Mouse (Mus musculus): ENCODE measurements around the gene Zfp280b.

Zfp280b gene

DNA sequence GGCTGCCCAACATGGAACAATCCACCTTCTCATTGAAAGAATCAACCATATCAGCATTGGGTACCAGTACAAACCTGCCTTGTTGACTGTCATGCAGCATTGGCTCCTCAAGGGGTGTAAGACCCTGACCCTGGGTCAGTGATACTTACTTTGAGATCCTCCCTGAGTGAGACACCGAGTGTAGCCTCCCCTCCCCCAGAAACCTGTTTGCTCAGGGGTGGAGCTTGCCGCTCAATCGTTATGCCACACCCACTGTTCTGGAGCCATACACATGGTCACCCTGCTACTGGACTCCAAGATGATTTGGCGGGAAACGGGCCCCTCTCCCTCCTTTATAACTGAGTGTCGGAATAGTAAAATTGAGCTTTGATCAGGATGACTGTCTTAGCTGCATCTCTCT is 8.5 kb upstream of the Zfp280b start:
- Histone ChIP-seq H3K27me3 (ENCODE audit: control insufficient read depth, insufficient read depth, low read length, poor library complexity, severe bottlenecking) (no peaks in the 10 kb centered on the region; the same call in 1 of the 2 replicates), H3K36me3 (ENCODE audit: control insufficient read depth, insufficient read depth, low read length, poor library complexity, severe bottlenecking) (no peaks in the 10 kb centered on the region)
- DNase-seq (ENCODE audit: low read depth, low spot score) = no peak

DNA sequence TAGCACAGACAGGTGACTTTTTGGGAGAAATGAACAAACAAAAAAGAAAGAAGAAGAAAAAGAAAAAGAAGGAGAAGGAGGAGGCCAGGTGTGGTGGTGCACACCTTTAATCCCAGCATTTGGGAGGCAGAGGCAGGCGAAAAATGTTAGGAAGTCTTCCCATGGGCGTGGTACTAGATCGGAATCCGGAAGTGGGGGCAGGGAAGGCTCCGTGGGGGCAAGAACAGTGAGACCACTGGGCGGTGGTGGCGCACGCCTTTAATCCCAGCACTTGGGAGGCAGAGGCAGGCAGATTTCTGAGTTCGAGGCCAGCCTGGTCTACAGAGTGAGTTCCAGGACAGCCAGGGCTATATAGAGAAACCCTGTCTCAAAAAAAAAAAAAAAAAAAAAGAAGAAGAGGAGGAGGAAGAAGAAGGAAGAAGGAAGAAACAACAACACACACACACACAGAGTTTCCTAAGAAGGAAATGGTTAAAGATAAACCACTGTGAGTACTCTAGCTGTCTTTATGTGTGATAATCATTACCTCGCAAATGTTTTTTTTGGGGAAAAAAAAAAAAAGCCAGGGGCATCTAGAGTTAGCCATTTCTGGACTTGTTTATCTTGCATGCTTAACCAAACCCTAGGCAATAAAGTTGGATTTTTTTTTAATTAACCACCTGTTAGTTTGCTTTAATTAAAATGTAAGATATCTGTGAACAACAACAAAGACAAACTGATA is 6.8 kb upstream of the Zfp280b start:
- no peaks in the 10 kb centered on the region for H3K36me3 ChIP-seq (ENCODE audit: control insufficient read depth, insufficient read depth, low read length, poor library complexity, severe bottlenecking)
- no peak for DNase-seq (ENCODE audit: low read depth, low spot score)
- H3K27me3 ChIP-seq (ENCODE audit: control insufficient read depth, insufficient read depth, low read length, poor library complexity, severe bottlenecking) = no peaks in the 10 kb centered on the region; the same call in 1 of the 2 replicates

DNA sequence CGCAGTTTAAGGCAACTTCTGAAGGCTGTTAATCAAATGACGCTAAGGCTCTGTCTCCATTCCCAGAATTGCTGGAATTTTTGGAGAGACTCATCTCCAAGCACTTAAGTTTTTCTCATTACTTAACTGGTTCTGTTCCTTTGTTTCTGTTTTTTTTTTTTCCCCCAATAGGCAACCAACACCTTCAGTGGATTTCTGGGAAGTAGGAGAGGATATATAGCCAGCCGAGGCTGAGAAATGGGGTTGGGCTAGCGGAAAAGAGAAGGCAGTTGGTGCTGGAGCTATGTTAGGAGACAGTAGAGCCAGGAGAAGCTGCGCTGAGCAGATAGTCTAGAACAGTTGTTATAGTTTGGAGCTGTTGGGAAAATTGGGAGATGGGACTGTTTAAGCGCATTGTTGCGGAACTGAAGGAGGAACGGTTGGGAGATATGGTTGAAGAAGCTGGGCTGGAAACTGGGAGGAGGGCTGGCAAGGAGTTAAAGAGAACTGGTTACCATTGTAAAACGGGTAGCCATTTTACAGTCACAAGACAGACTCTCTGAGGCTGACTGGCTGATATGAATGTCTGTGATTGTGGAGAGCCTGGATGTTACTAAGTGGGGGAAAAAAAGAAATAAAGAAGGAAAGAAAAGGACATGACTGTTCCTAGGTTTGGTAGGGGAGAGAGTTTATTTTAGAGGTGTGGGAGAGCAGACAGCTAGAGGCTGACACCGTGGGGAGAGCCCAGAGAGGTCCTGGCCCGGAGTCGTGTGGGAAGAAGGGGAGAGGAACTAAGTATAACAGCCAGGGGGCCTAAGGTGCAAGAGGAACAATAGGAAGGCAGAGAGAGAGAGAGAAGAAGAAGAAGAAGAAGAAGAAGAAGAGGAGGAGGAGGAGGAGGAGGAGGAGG is 5.1 kb upstream of the Zfp280b start:
- no peak for DNase-seq (ENCODE audit: low read depth, low spot score)
- Histone ChIP-seq H3K27me3 (ENCODE audit: control insufficient read depth, insufficient read depth, low read length, poor library complexity, severe bottlenecking) (no peaks in the 10 kb centered on the region), H3K36me3 (ENCODE audit: control insufficient read depth, insufficient read depth, low read length, poor library complexity, severe bottlenecking) (no peaks in the 10 kb centered on the region)

DNA sequence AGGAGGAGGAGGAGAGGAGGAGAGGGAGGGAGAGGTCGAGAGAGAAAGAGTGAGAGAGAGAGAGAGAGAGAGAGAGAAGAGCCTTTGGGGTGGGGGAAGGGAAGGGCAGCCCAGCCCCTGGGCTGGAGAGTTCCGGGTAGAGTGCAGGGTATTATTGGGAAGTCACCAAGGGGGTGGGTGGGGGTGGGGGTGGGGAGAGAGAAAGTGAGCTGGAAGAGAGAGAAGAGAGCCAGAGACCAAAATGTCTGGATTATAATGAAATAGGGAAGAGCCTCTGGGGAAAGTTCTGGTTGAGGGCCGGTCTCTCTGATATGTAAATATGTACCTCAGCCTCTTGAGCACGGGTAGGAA is 4.5 kb upstream of the Zfp280b start:
- DNase-seq (ENCODE audit: low read depth, low spot score) = no peak
- Histone ChIP-seq H3K27me3 (ENCODE audit: control insufficient read depth, insufficient read depth, low read length, poor library complexity, severe bottlenecking) (no peaks in the 10 kb centered on the region), H3K36me3 (ENCODE audit: control insufficient read depth, insufficient read depth, low read length, poor library complexity, severe bottlenecking) (no peaks in the 10 kb centered on the region)

DNA sequence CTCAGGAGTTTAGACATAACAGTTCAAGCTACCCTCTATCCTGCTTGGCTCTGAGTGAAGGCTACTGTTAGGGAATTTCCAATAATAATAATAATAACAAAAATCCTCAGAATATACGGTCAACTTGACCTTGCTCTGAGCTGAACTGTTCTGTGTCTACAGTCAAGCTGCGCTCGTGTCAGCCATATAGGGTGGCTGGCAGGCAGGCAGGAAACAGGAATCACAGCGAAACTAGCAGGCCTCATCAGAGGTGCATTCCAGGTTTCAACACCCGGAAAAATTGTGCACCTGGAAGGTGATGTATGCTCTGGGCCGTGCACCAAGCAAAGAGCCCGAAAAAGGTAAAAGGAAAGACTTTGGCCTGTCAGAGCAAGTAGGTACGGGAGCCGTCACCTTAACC is 4.1 kb upstream of the Zfp280b start:
- no peak for DNase-seq (ENCODE audit: low read depth, low spot score)
- H3K27me3 ChIP-seq (ENCODE audit: control insufficient read depth, insufficient read depth, low read length, poor library complexity, severe bottlenecking) = no peaks in the 10 kb centered on the region
- no peaks in the 10 kb centered on the region for H3K36me3 ChIP-seq (ENCODE audit: control insufficient read depth, insufficient read depth, low read length, poor library complexity, severe bottlenecking)

DNA sequence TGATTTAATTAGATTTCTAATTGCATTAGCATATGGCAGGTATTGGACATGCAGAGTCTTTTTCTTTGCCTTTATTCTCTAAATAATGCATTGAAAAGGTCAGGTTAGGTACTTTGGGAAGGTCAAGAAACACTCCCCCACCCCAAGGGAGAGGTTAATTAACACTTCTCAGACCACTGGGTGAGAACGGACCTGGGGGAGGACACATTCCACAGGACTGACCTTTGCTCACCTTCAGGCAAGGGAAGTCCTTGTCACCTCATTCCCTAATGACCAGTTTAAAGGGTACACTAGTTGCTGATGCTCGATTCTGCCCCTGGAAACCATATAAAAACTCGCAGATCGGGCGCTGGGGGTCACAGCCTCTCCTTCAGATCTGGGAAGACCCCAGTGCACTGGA is 3.2 kb upstream of the Zfp280b start:
- no peak for DNase-seq (ENCODE audit: low read depth, low spot score)
- no peaks in the 10 kb centered on the region for H3K36me3 ChIP-seq (ENCODE audit: control insufficient read depth, insufficient read depth, low read length, poor library complexity, severe bottlenecking)
- H3K27me3 ChIP-seq (ENCODE audit: control insufficient read depth, insufficient read depth, low read length, poor library complexity, severe bottlenecking) = no peaks in the 10 kb centered on the region

DNA sequence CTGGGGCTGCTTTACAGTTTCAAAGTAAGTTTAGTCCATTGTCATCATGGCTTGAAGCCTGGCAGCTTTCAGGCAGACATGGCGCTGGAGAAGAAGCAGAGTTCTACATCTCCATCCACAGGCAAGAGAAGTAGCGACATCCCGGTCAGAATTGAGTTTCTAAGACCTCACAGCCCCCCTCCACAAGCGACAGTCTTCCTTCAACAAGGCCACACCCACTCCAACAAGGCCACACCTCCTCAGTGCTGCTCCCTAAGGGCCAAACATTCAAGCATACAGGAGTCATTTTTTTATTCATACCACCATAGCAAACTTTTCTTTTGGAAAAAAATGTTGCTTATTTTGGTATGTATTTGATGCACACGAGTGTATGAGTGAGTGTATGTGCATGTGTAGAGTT is 2.0 kb upstream of the Zfp280b start:
- DNase-seq (ENCODE audit: low read depth, low spot score) = peak; percentile 26
- Histone ChIP-seq H3K36me3 (ENCODE audit: control insufficient read depth, insufficient read depth, low read length, poor library complexity, severe bottlenecking) (no peaks in the 10 kb centered on the region), H3K27me3 (ENCODE audit: control insufficient read depth, insufficient read depth, low read length, poor library complexity, severe bottlenecking) (no peaks in the 10 kb centered on the region)

DNA sequence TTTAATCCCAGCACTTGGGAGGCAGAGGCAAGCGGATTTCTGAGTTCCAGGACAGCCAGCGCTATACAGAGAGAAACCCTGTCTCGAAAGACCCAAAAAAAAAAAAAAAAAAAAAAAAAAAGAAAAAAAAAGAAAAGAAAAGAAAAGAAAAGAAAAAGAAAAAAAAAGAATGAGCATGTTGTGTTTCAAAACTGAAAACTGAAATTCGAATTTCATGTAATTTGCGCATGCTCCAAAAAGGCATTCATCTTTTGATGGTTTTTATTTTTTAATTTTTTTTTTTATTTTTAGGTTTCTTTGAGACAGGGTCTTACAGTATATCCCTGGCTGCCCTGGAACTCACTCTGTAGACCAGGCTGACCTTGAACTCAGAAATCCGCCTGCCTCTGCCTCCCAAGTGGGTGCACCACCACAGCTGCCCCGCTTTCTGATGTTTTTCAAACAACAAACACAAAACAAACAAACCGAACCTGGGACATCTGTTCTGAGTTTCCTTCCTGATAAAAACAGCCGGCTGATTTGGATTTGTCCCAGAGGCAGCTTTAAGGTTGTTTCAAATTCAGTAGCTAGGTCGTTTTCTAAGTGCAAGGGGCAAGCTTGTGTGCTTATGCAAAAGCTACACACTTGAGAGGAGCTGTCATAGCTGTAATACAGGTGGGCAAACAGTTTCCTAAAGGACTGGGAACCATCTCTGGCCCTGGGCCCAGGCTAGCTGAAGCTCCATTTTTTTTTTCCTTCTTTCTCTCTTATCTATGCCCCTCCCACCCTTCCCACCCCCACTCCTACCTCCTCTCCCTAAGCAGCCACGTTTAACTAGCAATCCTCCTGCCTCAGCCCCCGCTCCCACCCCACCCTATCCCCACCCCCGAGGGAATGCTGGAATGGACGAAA is 694 bp upstream of the Zfp280b start:
- no peaks in the 10 kb centered on the region for H3K36me3 ChIP-seq (ENCODE audit: control insufficient read depth, insufficient read depth, low read length, poor library complexity, severe bottlenecking)
- H3K27me3 ChIP-seq (ENCODE audit: control insufficient read depth, insufficient read depth, low read length, poor library complexity, severe bottlenecking) = no peaks in the 10 kb centered on the region
- no peak for DNase-seq (ENCODE audit: low read depth, low spot score)

DNA sequence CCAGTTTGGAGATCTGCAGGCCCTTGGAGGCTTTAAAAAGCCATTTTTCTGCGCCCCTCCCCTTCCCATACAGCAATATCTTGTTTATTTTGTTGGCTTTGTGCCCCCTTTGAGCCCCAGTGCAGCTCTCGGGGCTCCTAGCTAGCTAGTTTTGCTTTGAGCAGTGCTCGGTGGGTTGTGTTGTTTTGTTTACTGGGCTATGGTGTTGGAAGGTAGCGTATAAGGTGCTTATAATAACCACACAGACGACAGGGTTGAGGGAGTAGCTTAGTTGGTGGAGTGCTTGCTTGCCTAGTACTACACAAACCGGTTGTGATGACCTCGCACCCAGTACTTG is 637 bp downstream of the Zfp280b start:
- peak; percentile 13 for DNase-seq (ENCODE audit: low read depth, low spot score)
- Histone ChIP-seq H3K36me3 (ENCODE audit: control insufficient read depth, insufficient read depth, low read length, poor library complexity, severe bottlenecking) (no peaks in the 10 kb centered on the region), H3K27me3 (ENCODE audit: control insufficient read depth, insufficient read depth, low read length, poor library complexity, severe bottlenecking) (no peaks in the 10 kb centered on the region)

DNA sequence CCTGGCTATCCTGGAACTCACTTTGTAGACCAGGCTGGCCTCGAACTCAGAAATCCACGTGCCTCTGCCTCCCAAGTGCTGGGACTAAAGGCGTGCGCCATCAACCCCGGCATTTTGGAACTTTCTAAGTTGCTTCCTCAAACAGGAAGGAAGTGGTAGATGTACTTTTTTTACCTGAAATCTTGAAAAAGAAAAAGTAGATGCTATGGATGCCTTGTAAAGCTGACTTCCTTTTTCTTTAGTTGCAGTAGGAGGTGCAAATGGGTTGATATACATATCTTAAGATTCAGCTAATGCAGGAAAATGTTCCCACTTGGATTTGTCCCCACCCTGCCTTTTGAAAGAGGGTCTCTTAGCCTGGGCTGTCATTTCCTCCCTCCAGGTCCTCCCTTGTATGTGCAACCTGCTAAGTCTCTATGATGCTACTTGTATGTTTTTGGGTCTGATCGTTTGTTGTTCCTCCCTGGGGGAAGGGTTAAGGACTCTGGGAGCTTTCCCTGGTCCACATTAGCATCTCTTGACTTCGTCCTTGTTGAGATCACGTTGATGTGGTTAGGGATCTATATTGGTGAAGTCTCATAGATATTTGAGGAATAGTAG is 1.7 kb downstream of the Zfp280b start:
- no peaks in the 10 kb centered on the region for H3K27me3 ChIP-seq (ENCODE audit: control insufficient read depth, insufficient read depth, low read length, poor library complexity, severe bottlenecking)
- peak; percentile 26 for DNase-seq (ENCODE audit: low read depth, low spot score)

DNA sequence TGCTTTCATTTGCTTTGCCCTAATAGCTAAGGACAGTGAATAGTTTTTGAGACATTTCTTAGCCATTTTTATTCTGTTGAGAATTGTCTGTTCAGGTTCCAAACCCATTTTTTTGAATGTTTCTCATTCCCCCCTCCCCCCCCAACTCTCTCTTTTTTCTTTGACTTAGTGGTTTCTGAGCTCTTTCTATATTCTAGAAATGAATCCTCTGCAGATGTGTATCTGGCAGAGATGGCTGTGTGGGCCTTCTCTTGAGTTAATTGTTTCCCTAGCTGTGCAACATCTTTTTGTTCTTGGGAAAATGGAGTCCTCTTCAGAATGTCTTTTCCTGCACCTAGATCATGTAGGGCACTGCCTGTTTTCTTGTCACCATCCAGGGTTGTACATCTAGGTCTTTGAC is 2.8 kb downstream of the Zfp280b start:
- Histone ChIP-seq H3K36me3 (ENCODE audit: control insufficient read depth, insufficient read depth, low read length, poor library complexity, severe bottlenecking) (peaks cover 8% of the 10 kb centered on the region; the same call in 1 of the 2 replicates), H3K27me3 (ENCODE audit: control insufficient read depth, insufficient read depth, low read length, poor library complexity, severe bottlenecking) (no peaks in the 10 kb centered on the region)
- DNase-seq (ENCODE audit: low read depth, low spot score) = no peak

More for the DNA sequence above, 1.7 kb downstream of the Zfp280b start:
- peaks cover under 1% of the 10 kb centered on the region; the same call in 1 of the 2 replicates for H3K36me3 ChIP-seq (ENCODE audit: control insufficient read depth, insufficient read depth, low read length, poor library complexity, severe bottlenecking)

DNA sequence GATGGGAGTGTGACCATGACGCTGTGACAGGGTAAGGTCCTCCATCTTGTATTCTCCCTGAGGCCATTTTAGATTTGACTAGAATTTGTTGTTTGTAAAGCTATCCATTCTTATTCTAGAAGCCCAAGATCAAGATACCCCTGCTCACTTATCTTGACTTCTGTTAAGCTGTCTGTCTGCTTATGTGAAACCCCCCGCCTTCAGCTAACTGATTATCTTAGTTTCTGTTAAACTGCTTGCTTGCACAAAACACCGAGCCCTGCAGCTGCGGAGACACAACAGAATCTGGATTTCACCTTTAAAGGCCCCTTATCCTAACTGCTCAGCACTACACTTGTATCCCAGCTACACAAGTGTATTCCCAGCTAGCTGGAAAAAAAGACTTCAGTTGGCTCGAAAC is 4.5 kb downstream of the Zfp280b start:
- H3K36me3 ChIP-seq (ENCODE audit: control insufficient read depth, insufficient read depth, low read length, poor library complexity, severe bottlenecking) = peaks cover 14% of the 10 kb centered on the region; the same call in 1 of the 2 replicates
- no peaks in the 10 kb centered on the region for H3K27me3 ChIP-seq (ENCODE audit: control insufficient read depth, insufficient read depth, low read length, poor library complexity, severe bottlenecking)
- no peak for DNase-seq (ENCODE audit: low read depth, low spot score)

DNA sequence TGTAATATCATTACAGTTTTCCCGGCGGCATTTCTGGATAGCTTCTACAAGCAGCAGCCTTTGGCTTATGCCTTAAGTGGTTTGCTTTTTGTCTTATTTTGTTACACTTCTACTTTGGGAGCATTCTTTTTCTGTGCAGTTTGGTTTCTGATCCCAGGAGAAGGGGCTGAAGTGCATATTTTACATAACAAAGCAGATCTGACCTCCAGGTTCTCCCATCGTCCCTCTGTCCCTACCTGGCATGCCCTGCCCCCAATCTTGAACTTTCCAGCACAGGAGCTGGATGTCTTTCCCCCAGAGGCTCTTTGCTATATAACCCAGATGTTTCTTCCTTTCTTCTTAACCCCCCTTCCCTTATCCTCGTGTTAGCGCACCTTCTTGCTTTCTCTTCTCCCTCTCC is 12.9 kb downstream of the Zfp280b start:
- H3K36me3 ChIP-seq (ENCODE audit: control insufficient read depth, insufficient read depth, low read length, poor library complexity, severe bottlenecking) = peaks cover 5% of the 10 kb centered on the region; the same call in 1 of the 2 replicates
- no peaks in the 10 kb centered on the region for H3K27me3 ChIP-seq (ENCODE audit: control insufficient read depth, insufficient read depth, low read length, poor library complexity, severe bottlenecking)
- DNase-seq (ENCODE audit: low read depth, low spot score) = no peak

DNA sequence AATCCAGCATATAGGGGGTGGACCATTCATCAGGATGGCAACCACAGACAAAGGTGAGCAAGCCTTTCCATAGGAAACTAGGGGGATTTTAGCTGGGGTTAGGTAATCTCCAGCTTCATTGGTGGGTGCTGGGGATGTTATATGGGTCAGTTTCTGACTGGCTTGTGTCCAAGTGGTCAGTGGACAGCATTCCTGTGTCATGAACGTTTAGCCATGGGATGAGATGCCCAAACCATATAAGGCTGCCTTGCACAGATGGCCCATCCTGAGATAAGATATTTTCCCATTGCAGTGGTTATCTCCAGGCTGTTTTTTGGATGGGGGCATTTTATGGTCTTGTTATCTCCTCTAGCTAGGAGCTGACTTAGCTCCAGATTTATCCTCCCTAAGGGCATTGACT is 14.3 kb downstream of the Zfp280b start:
- Histone ChIP-seq H3K27me3 (ENCODE audit: control insufficient read depth, insufficient read depth, low read length, poor library complexity, severe bottlenecking) (no peaks in the 10 kb centered on the region), H3K36me3 (ENCODE audit: control insufficient read depth, insufficient read depth, low read length, poor library complexity, severe bottlenecking) (no peaks in the 10 kb centered on the region)
- no peak for DNase-seq (ENCODE audit: low read depth, low spot score)

All from splenic B cell, adult 2 months (primary cell).